Mouse (Mus musculus) E14TG2a.4 (cell line): ENCODE data around the gene Cdyl2.

Experiments used
- H3K27me3 ChIP-seq: 2 replicates; pipeline ENCODE4 v1.6.1; 2014; ENCODE audit warnings: low read length, control low read depth; ENCODE audit not compliant: insufficient read depth
- H3K36me3 ChIP-seq: 2 replicates; pipeline ENCODE4 v1.6.1; 2014; ENCODE audit warnings: low read length, control low read depth; ENCODE audit not compliant: insufficient read depth
- H3K4me1 ChIP-seq: replicated peaks from 2 replicates; pipeline ENCODE4 v1.6.1; 2014; ENCODE audit warnings: low read depth, low read length, control low read depth
- H3K4me3 ChIP-seq: replicated peaks from 2 replicates; pipeline ENCODE4 v1.5.1; 2014; ENCODE audit warnings: mild to moderate bottlenecking, low read length
- H3K9me3 ChIP-seq: 2 replicates; pipeline ENCODE4 v1.6.1; 2014; ENCODE audit warnings: low read length, control low read depth
- CTCF ChIP-seq: conservative IDR thresholded peaks from 2 replicates; pipeline ENCODE4 v1.5.1; 2014; ENCODE audit warnings: low read length
- NANOG ChIP-seq: IDR thresholded peaks from 2 replicates; pipeline ENCODE4 v1.6.1; 2014; ENCODE audit warnings: borderline replicate concordance, low read length, mixed read lengths
- POU5F1 ChIP-seq: IDR thresholded peaks from 2 replicates; pipeline ENCODE4 v1.6.1; 2014; ENCODE audit warnings: low read length, borderline replicate concordance

Gene Cdyl2

GRCm38 (mm10) chr8:116740726-116741125 lies 7.9 kb upstream of the Cdyl2 start:
- TF ChIP-seq NANOG (no peak), POU5F1 (no peak), CTCF (no peak)

GRCm38 (mm10) chr8:116735306-116735705 lies 2.5 kb upstream of the Cdyl2 start:
- Histone ChIP-seq H3K27me3 (peaks cover 30% of the 10 kb centered on the region), H3K9me3 (peaks cover 4% of the 10 kb centered on the region), H3K4me3 (no peak overlapping the region), H3K4me1 (peaks cover 42% of the 10 kb centered on the region), H3K36me3 (no peaks in the 10 kb centered on the region)
- no peak for TF ChIP-seq POU5F1
- no peak for TF ChIP-seq NANOG
- TF ChIP-seq CTCF: no peak

More at GRCm38 (mm10) chr8:116740726-116741125, 7.9 kb upstream of the Cdyl2 start:
- peaks cover 14% of the 10 kb centered on the region for H3K4me1 ChIP-seq
- H3K36me3 ChIP-seq: no peaks in the 10 kb centered on the region
- peaks cover 4% of the 10 kb centered on the region for H3K9me3 ChIP-seq
- no peak overlapping the region for H3K4me3 ChIP-seq
- no peaks in the 10 kb centered on the region for H3K27me3 ChIP-seq

DNA sequence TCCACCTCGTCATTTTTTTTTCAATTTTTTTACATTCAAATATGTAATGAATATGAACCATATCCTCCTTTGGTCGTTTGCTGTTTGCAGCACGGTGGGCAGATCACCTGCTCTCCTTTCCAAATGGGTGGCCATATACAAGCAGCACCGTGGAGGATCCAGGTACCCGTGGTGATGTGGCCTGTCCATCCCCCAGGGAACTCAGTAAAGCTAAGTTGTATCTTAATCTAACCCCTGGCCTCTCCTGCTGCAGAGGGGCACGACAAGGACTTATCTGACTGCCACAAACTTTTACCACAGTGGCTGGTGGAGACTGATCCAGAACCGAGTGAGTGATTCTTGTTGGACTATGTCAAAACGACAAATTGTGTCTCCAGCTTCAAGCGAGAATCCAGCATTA lies 1.4 kb upstream of the Cdyl2 start:
- TF ChIP-seq NANOG: no peak
- no peak for TF ChIP-seq POU5F1
- TF ChIP-seq CTCF: no peak
- Histone ChIP-seq H3K36me3 (peaks cover 4% of the 10 kb centered on the region; the same call in 1 of the 2 replicates), H3K4me1 (peaks cover 42% of the 10 kb centered on the region), H3K9me3 (peaks cover 2% of the 10 kb centered on the region; the same call in 1 of the 2 replicates), H3K27me3 (peaks cover 30% of the 10 kb centered on the region), H3K4me3 (no peak overlapping the region)

GRCm38 (mm10) chr8:116733648-116734014 lies 840 bp upstream of the Cdyl2 start:
- Histone ChIP-seq H3K27me3 (peaks cover 30% of the 10 kb centered on the region), H3K4me1 (peaks cover 42% of the 10 kb centered on the region), H3K4me3 (peak overlapping the region; percentile 92), H3K36me3 (peaks cover 9% of the 10 kb centered on the region; the same call in 1 of the 2 replicates), H3K9me3 (peaks cover 8% of the 10 kb centered on the region; the same call in 1 of the 2 replicates)
- no peak for TF ChIP-seq NANOG
- TF ChIP-seq POU5F1: no peak
- no peak for TF ChIP-seq CTCF

GRCm38 (mm10) chr8:116731976-116732683 lies 661 bp downstream of the Cdyl2 start:
- peaks cover 9% of the 10 kb centered on the region; the same call in 1 of the 2 replicates for H3K36me3 ChIP-seq
- peak overlapping the region; percentile 92 for H3K4me3 ChIP-seq
- H3K9me3 ChIP-seq: peaks cover 12% of the 10 kb centered on the region
- H3K4me1 ChIP-seq: peaks cover 42% of the 10 kb centered on the region
- peaks cover 30% of the 10 kb centered on the region for H3K27me3 ChIP-seq
- TF ChIP-seq POU5F1 (no peak), CTCF (no peak), NANOG (no peak)

- no peaks in the 10 kb centered on the region for H3K27me3 ChIP-seq
- TF ChIP-seq CTCF (no peak), NANOG (no peak), POU5F1 (no peak)
- peaks cover 38% of the 10 kb centered on the region for H3K9me3 ChIP-seq
- no peaks in the 10 kb centered on the region for H3K36me3 ChIP-seq
- H3K4me1 ChIP-seq: no peaks in the 10 kb centered on the region
- H3K4me3 ChIP-seq: no peak overlapping the region
Observed at GRCm38 (mm10) chr8:116721451-116721850, 11.3 kb downstream of the Cdyl2 start.

DNA sequence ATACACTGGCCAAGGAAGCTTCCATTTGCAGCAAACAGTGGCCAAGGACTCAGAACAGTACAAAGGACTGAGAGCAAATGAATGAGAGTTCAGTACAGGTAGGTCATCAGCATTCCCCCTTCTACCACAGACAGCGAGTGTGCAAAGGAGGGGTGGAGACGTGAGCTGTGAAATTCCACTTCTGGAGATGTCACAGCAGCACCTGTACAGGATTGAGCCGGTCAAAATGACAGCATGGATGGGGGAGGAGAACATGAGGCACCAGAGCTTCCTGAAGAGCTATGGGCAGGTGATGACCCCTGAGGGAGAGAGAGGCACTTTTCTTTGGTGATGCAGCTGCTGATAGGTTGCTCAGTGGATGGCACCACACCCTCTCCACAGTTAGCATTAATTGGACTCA lies 25.3 kb downstream of the Cdyl2 start:
- Histone ChIP-seq H3K9me3 (no peaks in the 10 kb centered on the region), H3K4me1 (peaks cover 9% of the 10 kb centered on the region), H3K4me3 (no peak overlapping the region), H3K36me3 (no peaks in the 10 kb centered on the region), H3K27me3 (no peaks in the 10 kb centered on the region)
- no peak for TF ChIP-seq POU5F1
- TF ChIP-seq CTCF: no peak
- TF ChIP-seq NANOG: no peak

DNA sequence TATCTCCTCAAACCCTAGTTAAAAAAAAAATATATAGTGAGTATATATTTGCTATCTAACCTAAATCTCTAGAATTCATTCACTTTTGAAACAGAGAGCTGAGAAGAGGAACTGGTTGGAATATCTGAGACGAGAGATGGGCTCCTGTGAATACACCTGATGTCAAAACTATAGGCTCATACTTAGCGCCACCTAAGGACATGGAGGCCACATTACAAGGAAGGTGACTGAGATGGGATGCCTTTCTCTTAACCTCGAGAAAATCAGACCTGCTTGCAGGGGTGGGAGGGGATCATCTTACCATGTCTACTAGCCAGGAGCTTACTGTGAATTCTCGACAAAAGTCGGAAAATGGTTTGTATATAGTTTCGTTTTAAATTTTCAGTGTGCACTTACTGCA lies 30.3 kb downstream of the Cdyl2 start:
- H3K27me3 ChIP-seq: no peaks in the 10 kb centered on the region
- H3K36me3 ChIP-seq: no peaks in the 10 kb centered on the region
- H3K4me3 ChIP-seq: no peak overlapping the region
- peaks cover 19% of the 10 kb centered on the region for H3K4me1 ChIP-seq
- H3K9me3 ChIP-seq: no peaks in the 10 kb centered on the region
- peak; percentile 71 for TF ChIP-seq CTCF
- no peak for TF ChIP-seq NANOG
- TF ChIP-seq POU5F1: no peak
